Mouse (Mus musculus) megakaryocyte, adult 5-6 weeks (primary cell): ENCODE measurements around the gene Alg3. TPM values are rescaled to one million over a fixed set of nuclear protein-coding genes. Genes with fewer than 3 reads are reported as not detected.
A peak's percentile ranks its signal among the peaks of the same experiment; 100 is the strongest.

Experiments
- ATAC-seq: 2 replicates; pipeline ENCODE4 v1.8.0; 2016; ENCODE audit warnings: mild to moderate bottlenecking, inconsistent platforms; ENCODE audit not compliant: poor library complexity, severe bottlenecking
- total RNA-seq, 2 experiments: library from RNA; stranded (forward) in 1 of 2; stranded (reverse) in 1 of 2; fragments of 153-499, 151-499 nt in 1 of 2; fragments of 221-1000, 200-1000 nt in 1 of 2; gene quantifications; 2 replicates each; pipeline versions ENCODE4 v1.2.3 to v1.2.4; 2015 to 2017

Alg3 gene
- total RNA-seq, 2 experiments from 2014 or later, result 10.7 to 15.3 TPM

GRCm38 (mm10) chr16:20610501-20611356 lies 806 bp downstream of the Alg3 start:
- peak; percentile 75 for ATAC-seq

GRCm38 (mm10) chr16:20604705-20605104 lies 6.8 kb downstream of the Alg3 start:
- ATAC-seq, result no peak

DNA sequence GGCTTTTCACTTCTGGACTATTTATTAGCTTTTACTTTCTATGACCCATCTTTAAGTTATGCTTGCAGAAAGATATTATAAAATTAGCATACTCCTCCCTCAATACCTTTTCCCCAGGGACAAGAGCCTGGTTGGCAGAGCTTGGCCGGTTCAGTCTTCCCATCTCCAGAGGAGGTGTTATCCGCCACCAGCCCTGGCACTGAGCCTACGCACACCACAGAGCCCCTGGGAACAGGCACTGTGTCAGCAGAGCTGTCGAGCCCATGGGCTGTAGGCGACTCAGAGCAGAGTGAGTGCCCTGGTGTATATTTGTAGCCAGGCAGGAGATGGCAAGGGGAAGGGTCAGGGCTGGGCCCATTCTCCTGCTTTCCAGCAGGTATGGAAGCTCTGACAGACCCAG lies 11.0 kb downstream of the Alg3 start:
- ATAC-seq, result no peak

DNA sequence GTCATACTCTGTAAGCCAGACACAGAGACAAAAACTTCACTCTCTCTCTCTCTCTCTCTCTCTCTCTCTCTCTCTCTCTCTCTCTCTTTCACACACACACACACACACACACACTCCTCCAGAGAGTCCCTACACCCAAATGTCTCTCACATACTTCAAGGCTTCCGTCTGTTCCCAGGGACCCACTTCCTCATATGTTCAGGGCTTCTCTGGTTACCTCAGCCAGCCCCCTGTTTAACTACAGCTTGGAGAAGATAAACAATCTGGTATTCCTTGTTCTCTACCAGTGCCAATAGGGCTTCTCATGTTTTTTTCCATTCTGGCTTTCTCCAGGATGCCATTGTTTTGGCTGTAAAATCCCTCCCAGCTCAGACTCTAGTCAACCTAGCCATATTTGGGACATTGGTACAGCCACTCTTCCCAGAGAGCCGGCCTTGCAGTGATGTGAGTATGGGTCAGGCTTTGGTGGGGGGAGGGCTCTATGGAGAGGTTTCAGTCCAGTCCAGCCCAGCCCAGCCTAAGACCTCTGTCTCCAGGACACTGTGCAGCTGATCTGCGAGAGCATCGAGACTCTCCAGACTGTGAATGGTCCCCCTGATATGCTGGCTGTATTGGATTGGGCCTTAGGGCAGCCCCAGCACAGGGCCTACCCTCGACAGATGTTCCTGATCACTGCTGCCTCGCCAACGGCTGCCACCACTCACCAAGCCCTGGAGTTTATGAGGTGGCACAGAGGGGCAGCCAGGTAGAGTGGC lies 14.7 kb downstream of the Alg3 start:
- ATAC-seq, result no peak

- no peak for ATAC-seq
Measured at GRCm38 (mm10) chr16:20595737-20596136, 15.8 kb downstream of the Alg3 start.

- no peak for ATAC-seq
Measured at GRCm38 (mm10) chr16:20595060-20595673, 16.4 kb downstream of the Alg3 start.

GRCm38 (mm10) chr16:20591076-20591705 lies 20.3 kb downstream of the Alg3 start:
- no peak for ATAC-seq

DNA sequence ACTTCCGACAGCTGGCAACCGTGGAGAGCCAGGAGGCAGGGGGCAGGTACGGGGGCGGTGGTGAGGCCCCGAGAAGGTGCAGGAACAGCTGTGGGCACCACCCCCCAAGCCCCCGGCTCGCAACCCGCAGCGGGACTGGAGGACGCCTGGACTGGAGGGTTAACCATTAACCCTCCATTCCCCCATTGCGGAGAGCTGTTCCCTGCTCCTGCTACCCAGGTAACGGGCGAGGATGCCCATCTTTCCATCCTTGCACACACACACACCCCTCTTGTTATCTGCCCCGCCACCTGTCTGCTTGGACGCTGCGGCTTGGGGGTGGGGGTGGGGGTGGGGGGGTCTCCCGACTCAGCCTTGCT lies 20.9 kb downstream of the Alg3 start:
- ATAC-seq, result no peak

DNA sequence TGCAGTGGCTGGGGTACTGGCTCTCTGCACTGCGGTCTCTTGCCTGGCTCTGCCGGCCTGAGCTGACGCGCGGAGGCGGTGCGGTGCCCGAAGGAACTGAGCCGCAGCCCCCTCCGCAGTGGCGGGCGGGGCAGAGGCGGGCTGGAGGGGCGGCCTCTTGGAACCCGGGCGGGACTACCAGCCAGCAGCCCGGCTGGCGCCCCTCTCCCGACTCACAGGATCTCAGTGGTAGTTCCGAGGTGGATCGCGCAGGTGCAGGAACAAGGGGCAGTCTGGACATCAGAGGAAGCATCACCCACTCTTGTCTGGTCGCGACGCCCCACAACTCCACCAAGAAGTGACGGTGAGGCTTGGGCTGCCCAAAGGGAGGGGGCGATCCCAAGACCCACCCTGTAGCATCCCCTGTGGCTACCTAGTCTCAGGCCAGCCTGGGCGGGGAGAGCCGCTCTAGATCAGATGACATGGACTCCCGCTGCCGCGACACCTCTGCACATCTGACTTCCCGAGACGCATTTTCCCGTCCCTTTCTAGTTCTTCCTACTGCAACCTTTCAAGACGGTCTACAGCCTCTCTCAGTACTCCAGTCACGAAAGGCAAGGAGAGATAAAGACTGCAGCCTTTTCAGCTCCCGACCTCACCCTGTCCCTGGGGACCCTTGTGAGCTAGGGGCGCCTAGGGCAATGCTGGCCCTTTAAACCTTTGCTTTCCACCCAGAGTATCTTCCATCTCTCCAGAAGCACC lies 21.4 kb downstream of the Alg3 start:
- ATAC-seq, result no peak

- no peak for ATAC-seq
Measured at GRCm38 (mm10) chr16:20589366-20589938, 22.1 kb downstream of the Alg3 start, which contains the start of gene Vwa5b2. TSS of gene Vwa5b2 (plus strand) at chr16:20589471.

DNA sequence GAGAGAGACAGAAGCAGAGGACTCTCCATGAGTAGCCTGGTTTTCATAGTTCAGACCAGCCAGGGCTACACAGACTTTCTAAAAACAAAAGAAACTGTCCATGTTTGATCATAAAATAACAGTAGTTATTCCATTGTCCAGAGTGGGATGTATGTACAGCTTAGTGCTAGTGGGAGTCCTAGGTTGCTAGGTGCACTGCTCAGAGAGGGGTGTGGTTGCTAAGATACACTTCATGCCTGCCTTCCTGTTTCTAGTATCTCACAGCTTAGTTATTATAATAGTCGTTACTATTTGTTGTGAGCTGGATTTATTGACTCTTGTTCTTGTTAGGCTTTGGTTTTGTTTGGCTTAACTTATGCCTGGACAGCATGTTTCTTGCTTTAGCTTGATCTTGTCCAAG lies 46.5 kb downstream of the Alg3 start:
- ATAC-seq, result no peak

DNA sequence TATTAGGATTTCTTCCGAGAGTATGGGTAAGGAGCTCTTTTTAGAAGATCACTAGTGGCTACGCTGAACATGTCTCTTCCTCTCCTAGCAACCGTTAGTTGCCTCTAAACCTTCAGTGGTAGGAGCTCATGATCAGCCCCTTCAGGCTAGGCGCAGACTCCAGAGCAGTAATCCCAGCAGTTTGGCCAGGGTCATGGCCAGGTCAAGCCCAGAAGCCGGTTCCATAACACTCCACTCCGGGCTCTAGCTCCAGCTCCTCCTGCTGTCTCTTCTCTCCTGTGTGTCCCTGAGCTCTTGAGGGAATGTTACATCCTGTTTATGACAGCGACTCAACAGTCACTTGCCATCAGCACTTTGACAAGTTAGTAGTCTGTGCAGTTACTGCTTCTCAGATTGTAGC lies 54.2 kb downstream of the Alg3 start:
- no peak for ATAC-seq

Other genes with a start within 250 kb of the Alg3 start
- 22.8 and 27.4 TPM in 2 replicates for gene Abcc5, start 185.3 kb downstream of the Alg3 start, total RNA-seq (2015)
- gene Abcc5, start 185.3 kb downstream of the Alg3 start, total RNA-seq (2017), result 28.2 and 38.9 TPM in 2 replicates
- 30.1 and 31.6 TPM in 2 replicates for gene Eif2b5, start 112.9 kb downstream of the Alg3 start, total RNA-seq (2015)
- 43.1 and 46.1 TPM in 2 replicates for gene Eif2b5, start 112.9 kb downstream of the Alg3 start, total RNA-seq (2017)
- 21.9 and 22.4 TPM in 2 replicates for gene Dvl3, start 94.8 kb downstream of the Alg3 start, total RNA-seq (2015)
- gene Dvl3, start 94.8 kb downstream of the Alg3 start, total RNA-seq (2017), result 2.6 and 4.2 TPM in 2 replicates
- gene Ap2m1, start 76.3 kb downstream of the Alg3 start, total RNA-seq (2015), result 287 and 332 TPM in 2 replicates
- gene Ap2m1, start 76.3 kb downstream of the Alg3 start, total RNA-seq (2017), result 207 and 242 TPM in 2 replicates
- gene Abcf3, start 63.2 kb downstream of the Alg3 start, total RNA-seq (2015), result 15.4 and 21.7 TPM in 2 replicates
- 27.5 and 32.1 TPM in 2 replicates for gene Abcf3, start 63.2 kb downstream of the Alg3 start, total RNA-seq (2017)
- not detected in 2 replicates for gene Vwa5b2, start 22.3 kb downstream of the Alg3 start, total RNA-seq (2015)
- gene Vwa5b2, start 22.3 kb downstream of the Alg3 start, total RNA-seq (2017), result not detected in 2 replicates
- 12.1 and 12.2 TPM in 2 replicates for gene Eef1akmt4, start 142 bp downstream of the Alg3 start, total RNA-seq (2015)
- 1.9 and 3.7 TPM in 2 replicates for gene Eef1akmt4, start 142 bp downstream of the Alg3 start, total RNA-seq (2017)
- gene Gm49333, start 125 bp downstream of the Alg3 start, total RNA-seq (2015), result not detected in 2 replicates
- gene Gm49333, start 125 bp downstream of the Alg3 start, total RNA-seq (2017), result not detected in 2 replicates
- gene Camk2n2, start 9.6 kb upstream of the Alg3 start, total RNA-seq (2015), result 0.29 and 0.32 TPM in 2 replicates
- 0.95 TPM in 1 of 2 replicates, not detected in the other for gene Camk2n2, start 9.6 kb upstream of the Alg3 start, total RNA-seq (2017)
- gene Ece2, start 18.1 kb upstream of the Alg3 start, total RNA-seq (2015), result not detected in 2 replicates
- gene Ece2, start 18.1 kb upstream of the Alg3 start, total RNA-seq (2017), result not detected in 2 replicates
- gene Psmd2, start 39.9 kb upstream of the Alg3 start, total RNA-seq (2015), result 88.9 and 92.4 TPM in 2 replicates
- 134 and 172 TPM in 2 replicates for gene Psmd2, start 39.9 kb upstream of the Alg3 start, total RNA-seq (2017)
- 117 and 119 TPM in 2 replicates for gene Eif4g1, start 56.6 kb upstream of the Alg3 start, total RNA-seq (2015)
- 159 and 160 TPM in 2 replicates for gene Eif4g1, start 56.6 kb upstream of the Alg3 start, total RNA-seq (2017)
- 0.09 and 0.33 TPM in 2 replicates for gene Fam131a, start 81.5 kb upstream of the Alg3 start, total RNA-seq (2015)
- 0.16 and 0.55 TPM in 2 replicates for gene Fam131a, start 81.5 kb upstream of the Alg3 start, total RNA-seq (2017)
- 34.7 and 36.7 TPM in 2 replicates for gene Polr2h, start 105.9 kb upstream of the Alg3 start, total RNA-seq (2015)
- gene Polr2h, start 105.9 kb upstream of the Alg3 start, total RNA-seq (2017), result 27.8 and 29.2 TPM in 2 replicates
- 0.49 and 0.84 TPM in 2 replicates for gene Clcn2, start 106.0 kb upstream of the Alg3 start, total RNA-seq (2015)
- 1.3 and 1.4 TPM in 2 replicates for gene Clcn2, start 106.0 kb upstream of the Alg3 start, total RNA-seq (2017)
- not detected in 2 replicates for gene Chrd, start 121.4 kb upstream of the Alg3 start, total RNA-seq (2015)
- not detected in 2 replicates for gene Chrd, start 121.4 kb upstream of the Alg3 start, total RNA-seq (2017)
- gene Thpo, start 122.8 kb upstream of the Alg3 start, total RNA-seq (2015), result not detected in 2 replicates
- not detected in 2 replicates for gene Thpo, start 122.8 kb upstream of the Alg3 start, total RNA-seq (2017)